Mouse (Mus musculus): ENCODE measurements around the gene Nf1.
A peak's percentile ranks its signal among the peaks of the same experiment; 100 is the strongest.

The Nf1 gene

DNA sequence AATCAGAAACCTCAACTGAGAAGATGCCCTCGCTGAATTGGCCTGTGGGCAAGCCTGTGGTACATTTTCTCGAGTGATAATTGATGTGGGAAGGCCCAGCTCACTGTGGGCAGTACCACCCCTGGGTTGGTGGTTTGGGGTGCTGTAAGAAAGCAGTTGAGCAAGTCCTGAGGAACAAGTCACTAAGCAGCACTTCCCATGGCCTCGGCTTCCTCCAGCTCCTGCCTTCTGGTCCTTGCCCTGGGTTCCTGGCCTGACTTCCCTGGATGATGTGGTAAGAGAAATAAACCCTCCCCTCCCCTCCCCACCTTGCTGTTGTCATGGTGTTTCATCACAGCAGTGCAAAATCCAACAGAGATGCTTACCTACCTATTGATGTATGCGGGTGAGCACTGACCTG, 11.4 kb upstream of the Nf1 start:
- DNase-seq (ENCODE audit: low read depth, low spot score), result no peak

DNA sequence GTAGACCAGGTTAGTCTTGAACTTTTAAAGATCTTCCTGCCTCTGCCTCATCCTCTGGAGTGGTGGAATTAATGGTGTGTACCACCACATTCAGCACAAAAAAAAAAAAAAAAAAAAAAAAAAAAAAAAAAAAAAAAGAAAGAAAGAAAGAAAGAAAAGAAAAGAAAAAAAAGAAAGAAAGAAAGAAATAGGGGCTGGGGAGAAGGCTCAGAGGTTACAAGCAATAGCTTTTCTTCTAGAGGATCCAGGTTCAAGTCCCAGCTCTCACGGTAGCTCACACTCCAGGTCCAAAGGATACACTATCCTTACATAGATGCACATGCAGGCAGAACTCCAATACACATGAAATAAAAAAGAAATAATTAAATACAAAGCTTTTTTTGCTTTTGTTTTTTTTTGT, 9.9 kb upstream of the Nf1 start:
- no peak for DNase-seq (ENCODE audit: low read depth, low spot score)

DNA sequence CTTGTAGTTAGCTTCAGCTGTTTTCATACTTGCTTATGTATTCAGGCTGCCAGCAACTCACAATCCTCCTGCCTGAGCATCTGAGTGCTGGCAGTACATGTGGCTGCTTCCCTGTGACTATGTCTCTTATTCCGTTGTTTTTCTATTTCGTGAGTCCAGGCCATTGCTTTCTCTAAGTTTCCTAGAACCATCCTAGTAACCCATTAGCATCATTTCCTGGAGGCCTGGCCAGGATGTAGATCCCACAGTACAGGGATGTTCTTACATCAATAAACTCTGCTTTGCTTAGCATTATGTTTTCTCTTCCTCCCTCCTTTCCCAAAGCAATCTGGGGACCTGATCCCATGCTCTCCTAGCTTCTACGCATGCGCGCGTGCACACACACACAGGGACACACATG, 4.4 kb upstream of the Nf1 start:
- no peak for DNase-seq (ENCODE audit: low read depth, low spot score)

DNA sequence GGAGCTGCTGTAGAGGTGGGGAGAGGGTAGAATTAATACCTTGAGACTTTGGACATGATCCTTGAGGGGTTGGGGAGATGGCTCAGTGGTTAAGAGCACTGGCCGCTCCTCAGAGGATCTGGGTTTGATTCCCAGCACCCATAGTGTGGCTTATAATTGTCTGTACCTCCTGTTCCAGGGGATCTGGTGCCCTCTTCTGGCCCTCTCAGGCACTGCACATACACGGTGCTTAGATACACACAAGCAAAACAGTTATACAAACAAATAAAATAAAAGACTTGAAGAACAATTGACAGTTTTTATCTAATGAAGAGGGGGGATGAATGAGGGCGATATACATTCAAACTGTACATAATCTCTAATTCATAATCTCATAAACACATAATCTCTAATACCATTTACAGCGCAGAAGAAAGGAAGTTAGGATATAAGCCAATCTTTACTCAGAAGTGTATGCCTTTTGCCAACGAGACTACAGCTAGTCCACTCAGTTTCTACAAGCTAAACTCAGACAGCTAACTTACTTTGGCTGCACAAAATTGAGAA, 2.7 kb upstream of the Nf1 start:
- DNase-seq (ENCODE audit: low read depth, low spot score), result no peak

DNA sequence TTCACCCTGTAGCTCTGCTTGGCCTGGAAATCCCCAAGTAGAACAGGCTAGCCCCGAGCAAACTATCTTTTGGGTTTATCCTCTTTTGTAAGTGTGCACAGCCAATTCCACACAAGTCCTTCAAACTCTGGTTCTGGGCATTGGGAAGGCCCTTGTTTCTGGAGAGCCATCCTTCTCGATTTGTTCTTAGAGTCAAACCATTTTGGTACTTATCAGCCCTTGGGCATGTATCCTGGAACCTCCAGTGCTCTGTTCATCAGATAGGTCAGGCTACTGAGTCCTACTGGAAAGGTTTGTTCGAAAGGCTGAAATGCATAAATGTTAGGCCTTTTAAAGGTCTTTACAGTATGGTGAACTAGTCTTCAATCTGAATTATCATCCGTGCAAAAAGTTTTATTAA, 872 bp upstream of the Nf1 start:
- DNase-seq (ENCODE audit: low read depth, low spot score), result no peak

DNA sequence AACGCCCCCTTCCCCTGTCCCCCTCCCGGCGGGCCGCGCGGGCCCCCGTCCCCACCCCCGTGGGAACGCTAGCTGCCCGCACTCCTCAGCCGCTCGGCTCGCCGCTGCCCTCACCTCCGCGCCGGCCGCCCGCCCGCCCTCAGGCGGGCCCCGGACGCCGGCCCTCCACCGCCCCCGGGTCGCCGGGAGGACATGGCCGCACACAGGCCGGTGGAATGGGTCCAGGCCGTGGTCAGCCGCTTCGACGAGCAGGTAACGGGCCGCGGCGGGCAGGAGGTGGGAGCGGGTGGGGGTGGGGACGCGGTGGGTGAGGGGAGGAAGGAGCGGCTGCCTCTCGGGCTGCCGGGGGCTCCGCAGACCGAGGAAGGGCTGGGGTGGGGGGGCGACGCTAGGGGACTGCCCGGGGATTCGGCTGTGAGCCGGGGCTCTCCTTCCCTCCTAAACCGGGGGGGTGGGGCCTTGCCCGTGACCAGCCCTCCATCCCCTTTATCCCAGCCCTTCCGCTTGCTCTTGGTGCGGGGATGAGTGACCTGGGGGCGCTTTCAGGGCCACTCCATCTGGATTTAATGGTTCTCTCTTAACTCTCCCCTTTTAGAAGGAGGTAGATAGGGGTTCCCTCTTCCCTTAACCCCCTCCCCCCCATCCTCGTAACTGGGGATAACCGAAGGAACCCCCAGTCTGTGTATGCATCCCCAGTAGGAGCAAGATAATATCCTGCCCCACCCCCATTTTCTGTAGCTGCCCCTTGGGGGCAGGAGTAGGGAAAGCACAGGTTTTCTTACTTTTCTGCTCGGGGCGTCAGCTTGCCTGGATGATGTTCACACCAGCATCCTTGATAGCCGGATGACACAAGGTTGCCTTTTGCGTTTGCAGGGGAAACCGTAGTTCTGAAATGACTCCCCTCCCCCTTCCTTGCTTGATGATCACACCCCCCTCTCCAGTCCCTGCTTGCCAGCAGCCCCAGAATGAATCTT, 602 bp downstream of the Nf1 start:
- DNase-seq (ENCODE audit: low read depth, low spot score), result no peak

DNA sequence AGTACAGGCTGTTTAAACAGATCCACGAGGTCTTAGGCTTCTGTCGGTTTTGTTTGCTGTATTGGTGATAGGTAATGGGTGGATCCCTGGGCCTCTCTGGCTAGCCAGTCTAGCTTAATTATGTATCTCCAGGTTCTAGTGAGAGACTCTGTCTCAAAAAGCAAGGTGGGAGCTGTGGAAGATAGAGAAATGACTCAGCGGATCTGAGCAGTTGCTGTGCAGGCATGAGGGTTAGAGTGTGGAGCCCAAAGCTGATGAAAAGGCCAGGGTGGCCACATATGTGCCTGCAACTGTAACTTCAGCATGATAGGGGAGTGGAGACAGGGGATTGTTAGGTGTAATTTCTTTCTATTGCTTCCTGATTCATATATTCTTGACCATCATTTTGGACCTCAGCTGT, 17.5 kb downstream of the Nf1 start:
- no peak for DNase-seq (ENCODE audit: low read depth, low spot score)

DNA sequence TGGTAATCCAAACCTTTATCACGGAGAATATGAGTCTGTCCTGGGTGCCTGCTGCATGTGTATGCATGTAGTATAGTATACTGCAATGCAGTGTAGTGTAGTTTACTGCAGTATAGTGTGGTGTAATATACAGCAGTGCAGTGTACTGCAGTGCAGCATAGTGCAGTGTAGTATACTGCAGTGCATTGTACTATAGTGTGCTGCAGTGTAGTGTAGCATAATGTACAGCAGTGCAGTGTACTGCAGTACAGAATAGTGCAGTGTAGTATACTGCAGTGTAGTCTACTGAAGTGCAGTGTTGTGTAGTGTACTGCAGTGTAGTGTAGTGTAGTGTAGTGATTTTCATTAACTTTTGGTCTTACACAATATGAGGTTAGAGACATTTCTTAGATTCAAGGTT, 17.9 kb downstream of the Nf1 start:
- DNase-seq (ENCODE audit: low read depth, low spot score), result no peak

DNA sequence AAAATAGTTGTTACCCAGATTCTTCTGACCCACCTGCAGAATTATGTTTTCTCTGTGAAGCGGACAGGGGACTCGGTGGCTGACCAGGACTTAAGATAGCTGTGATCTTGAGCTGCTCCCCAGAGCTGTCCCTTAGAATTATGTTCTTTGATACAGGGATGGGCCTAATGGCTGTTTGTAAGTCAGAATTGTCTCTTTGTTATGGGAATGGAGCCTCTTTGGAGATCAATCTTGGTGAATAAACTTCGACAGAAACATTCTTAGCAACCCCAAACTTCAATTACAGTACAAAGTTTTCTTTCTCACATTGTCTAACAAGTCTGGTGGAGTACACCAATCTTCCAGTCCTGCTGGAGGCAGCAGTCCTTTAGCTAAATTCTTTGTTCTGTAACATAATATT, 25.5 kb downstream of the Nf1 start:
- DNase-seq (ENCODE audit: low read depth, low spot score), result no peak

DNA sequence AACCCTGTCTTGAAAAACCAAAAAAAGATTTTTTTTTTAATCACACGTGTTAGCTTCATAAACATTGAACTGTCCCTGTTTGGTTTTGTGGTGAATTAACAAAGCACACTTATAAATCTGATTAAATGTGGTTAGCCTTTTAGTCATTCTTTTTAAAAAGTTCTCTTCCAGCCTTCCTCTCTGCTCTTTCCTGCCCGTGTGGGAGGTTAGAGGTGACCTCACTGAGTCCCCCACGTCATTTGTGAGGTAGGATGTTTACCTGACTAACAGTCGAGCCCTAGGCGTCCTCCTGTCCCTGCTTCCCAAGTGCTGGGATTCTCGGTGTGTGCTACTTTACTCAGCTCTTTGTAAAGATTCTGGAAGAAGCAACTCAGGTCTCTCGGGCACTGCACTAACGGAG, 26.8 kb downstream of the Nf1 start:
- DNase-seq (ENCODE audit: low read depth, low spot score), result no peak

DNA sequence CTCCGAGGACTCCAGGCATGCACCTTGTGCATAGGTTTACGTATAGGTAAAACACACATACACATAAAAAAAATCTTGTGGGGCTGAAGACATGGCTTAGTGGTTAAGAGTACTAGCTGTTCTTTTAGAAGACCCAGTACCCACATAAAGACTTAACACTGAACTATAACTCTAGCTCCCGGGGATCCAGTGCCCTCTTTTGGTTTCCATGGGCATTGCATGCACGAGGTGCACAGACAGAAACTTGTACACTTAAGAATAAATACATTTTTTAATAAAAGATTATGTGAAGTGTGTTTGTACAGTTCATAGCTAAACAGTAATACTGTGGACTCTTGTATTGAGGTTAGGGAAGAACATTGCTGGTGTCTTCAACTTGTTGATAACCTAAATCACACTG, 33.5 kb downstream of the Nf1 start:
- DNase-seq (ENCODE audit: low read depth, low spot score), result no peak

DNA sequence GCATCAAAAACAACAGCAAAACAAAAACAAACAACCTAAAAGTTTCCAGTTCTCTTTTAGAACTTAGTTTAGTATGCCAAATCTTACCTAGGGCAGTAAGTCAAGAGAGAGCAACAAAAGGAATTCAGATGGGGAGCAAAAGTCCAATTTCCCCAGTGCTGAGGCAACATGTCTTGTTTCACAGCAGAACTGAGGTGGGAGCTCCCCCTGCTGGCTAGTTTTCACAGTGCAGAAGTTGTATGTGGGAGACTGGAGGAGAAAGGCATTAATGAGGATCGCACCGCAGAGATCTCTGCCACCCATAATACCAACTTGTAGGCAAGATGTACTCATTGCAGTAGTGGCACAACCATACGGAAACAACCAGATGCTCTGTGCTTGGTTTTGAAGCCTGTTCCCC, 58.8 kb downstream of the Nf1 start:
- peak; percentile 47 for DNase-seq (ENCODE audit: low read depth, low spot score)

DNA sequence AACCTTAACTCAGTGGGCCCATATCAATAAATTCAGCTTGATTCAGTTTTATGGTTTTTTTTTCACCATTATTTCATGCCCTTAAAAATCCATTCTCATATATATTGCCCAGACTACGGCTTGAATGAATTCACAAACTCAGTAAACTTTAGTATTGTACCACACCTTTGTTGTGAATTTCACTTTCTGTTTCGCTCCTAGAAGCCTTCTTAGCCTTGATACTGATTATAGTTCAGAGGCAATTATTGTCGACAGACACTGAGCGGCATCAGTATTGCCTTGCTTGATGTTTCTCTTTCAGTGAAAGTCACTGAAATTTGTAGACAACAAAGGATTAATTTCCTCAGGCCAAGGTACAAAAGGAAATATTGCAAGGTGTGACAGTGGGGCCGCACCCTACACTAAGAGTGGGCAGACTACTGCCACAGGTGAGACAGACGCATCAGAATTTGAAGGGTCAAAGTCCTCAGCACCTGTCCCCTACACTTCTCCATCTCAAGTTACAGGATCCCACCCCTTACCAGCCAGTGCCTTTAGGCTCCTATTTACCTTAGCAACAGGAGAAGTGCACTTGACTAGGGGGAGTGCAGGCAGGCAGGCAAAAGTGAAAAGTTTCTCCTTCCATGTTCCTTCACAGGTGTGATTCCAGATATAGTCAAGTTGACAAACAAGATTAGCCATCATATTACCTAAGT, 64.3 kb downstream of the Nf1 start:
- DNase-seq (ENCODE audit: low read depth, low spot score), result no peak

DNA sequence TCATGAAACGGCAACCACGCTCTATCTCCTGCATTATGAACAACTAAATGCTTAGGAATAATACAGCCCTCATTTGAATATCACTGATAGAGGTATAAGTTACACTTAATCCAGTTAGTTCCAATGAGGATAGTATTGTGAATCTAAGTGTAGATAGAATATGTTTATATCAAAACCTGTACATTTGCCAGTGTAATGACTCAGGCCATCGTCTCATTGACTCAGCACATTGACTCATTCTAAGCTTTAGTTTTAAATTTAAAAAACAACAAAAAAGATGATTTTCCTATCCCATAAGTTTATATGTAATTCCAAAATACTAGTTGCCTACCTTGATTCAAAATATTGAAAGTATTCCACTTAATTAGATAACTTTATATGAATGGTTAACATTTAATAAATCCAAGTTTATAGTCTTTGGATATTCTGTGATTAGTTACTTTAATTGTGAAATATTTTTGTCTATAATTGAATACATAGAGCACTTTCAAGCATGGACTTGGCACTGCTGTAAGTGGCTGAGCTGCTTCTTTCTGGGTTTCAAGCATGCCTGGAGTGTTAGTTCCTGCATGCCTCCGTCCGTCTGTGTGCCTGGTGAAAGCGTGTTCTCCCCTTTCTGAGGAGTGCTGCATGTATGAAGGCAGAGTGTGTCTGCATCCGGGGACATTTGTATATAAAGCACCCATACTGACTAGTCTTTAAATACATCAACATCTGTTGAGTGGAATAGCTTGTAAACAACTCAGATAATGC, 74.4 kb downstream of the Nf1 start:
- no peak for DNase-seq (ENCODE audit: low read depth, low spot score)

DNA sequence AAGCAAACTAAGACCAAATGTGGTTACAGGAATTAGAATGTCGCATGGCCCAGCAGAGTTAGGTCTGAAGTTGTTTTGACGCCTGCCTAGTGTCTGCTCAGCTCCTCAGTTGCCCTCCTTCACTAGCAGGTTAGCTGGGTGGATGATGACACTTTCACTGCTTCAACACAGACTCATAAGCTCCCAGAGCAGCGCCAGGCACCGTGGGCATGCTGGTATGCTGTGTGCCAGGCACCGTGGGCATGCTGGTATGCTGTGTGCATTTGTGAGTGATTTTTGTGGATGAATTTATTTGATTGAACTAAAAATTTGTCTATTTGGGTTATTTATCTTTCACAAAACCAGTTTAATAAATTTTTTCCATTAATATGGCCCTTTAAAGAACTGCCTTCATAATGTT, 83.0 kb downstream of the Nf1 start:
- no peak for DNase-seq (ENCODE audit: low read depth, low spot score)

DNA sequence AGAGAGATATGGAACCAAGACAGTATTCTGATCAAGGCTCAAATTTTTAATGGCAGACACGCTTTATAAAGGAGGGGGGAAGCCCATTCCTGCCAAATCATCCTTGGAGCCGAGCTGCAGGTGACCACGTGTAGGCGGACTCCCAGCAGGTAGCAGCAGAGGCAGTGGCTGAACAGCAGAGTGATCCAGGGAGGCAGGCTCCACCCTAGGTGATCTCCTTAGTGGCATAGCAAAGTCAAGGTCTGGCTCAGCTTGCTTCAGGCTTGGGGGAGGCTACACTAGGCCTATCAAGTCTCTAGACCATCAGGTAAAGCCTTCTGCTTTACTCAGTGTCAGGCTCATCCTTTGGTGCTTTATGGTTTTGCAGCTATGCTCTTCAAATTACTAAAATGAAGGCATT, 87.1 kb downstream of the Nf1 start:
- no peak for DNase-seq (ENCODE audit: low read depth, low spot score)

DNA sequence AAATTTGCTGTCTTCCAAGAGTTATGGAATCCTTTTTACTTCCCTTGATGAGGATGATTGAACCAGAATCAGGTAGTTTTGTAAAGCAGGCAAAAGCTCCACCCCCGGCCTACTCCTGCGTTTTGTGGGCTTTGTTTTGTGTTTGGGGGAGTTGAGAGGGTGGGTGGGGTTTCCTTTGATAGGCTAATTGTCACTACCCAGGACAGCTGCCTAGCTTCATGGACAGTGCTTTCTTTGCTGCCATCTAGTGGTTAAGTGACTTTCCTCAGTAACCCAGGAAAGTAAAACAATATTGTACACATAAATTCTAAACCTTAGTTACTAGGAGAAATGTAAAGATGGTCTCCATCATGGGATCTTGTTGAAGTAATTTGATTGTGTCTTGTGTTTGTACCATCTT, 88.1 kb downstream of the Nf1 start:
- peak; percentile 4 for DNase-seq (ENCODE audit: low read depth, low spot score)

DNA sequence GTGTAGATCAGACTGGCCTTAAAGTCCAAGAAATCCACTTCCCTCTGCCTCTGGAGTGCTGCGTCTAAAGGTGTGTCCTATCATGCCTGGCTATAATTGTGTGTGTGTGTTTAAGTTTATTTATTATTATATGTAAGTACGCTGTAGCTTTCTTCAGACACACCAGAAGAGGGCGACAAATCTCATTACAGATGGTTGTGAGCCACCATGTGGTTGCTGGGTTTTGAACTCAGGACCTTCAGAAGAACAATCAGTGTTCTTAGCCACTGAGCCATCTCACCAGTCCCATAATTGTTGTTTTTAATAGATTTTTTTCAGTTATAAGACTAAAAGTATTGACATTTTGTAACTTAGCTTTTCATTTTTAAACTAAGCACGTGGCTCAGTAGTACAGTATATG, 95.8 kb downstream of the Nf1 start:
- DNase-seq (ENCODE audit: low read depth, low spot score), result no peak

DNA sequence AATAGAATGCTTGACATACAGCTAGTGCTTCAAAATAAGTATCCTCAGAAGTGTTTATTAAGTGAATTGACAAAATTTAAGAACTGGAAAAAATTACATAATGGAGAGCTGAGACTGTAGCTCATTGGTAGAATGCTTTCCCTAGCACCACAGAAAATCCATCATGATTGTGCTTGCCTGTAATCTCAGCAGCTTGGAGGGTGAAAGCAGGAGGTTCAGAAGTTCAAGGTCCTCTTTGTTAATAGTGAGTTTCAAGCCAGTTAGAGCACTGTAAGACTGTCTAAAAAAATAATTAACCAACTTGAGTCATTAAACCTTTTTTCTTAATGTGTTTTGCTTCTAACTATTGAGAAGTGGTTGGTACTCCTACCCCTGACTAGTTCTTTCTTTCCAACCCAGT, 108.9 kb downstream of the Nf1 start:
- DNase-seq (ENCODE audit: low read depth, low spot score), result no peak

DNA sequence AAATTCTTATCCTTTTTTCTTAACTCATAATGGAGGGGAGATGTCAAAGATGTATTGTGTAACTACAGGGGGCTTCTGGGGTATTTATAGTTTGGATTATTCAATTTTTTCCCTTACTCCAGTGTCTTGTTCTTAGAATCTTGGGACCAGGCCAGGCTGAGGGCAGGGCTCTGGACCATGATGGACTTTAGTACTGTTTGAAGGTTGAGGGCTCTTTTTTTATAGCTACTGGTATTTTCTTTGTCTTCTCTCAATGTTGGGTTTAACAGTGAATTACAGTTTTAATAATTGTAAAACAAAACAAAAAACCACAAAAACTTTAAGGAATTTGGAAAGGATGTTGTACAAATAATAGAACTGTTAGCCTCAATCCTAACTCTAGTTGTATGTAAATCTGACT, 113.5 kb downstream of the Nf1 start:
- no peak for DNase-seq (ENCODE audit: low read depth, low spot score)

DNA sequence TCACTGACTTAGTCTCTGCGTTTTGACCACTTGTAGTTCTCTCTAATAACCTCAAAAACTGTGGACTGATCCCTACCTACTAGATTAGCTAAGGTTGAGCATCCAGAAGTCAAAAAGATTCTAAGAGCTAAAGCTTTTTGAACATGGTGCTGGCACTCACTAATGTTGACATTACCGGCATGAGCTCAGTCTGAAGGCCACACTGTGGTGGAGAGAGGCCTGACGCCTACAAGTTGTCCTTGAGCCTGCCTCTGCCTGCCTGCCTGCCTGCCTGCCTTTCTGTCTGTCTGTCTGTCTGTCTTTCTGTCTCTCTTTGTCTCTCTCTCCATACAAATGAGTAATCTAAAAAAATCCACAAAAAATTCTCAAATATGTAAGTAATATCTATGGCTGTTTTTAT, 118.4 kb downstream of the Nf1 start:
- DNase-seq (ENCODE audit: low read depth, low spot score), result no peak

DNA sequence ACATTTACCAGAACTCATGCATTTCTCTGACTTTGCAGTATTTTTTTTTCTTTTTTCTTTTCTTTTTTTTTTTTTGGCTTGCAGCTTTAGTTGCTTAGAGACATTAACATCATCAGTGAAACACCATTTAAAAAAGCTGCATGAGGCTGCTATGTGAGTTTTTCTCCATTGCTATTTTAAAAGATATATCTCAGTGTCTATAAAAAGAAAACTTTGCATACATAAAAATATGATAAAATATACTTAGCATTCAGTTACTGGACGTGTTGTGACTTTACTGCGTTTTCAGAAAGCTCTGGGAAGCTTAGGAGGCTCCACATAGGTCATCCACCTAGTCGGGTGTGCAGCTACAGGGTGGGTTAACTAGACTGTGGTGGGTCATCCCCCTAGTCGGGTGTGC, 120.4 kb downstream of the Nf1 start:
- DNase-seq (ENCODE audit: low read depth, low spot score), result no peak
